Mouse (Mus musculus) spleen, postnatal 4 days (tissue): ENCODE data around the gene Calm1.
"Not testable (repeated sequence)": the region's sequence is repeated elsewhere in the genome, so short reads cannot be mapped to it uniquely, and the experiment has no call there.

Experiments used
- DNase-seq, 2 experiments: peaks; one replicate each; pipeline ENCODE4 v3.0.0; 2022; ENCODE audit warnings: low spot score in 2 of 2

Calm1 gene

GRCm38 (mm10) chr12:100198967-100199660 is at the start of gene Calm1:
Gene Calm1, plus strand, starts transcription at chr12:100199435.
- DNase-seq: peak; percentile 94 to 99

GRCm38 (mm10) chr12:100152466-100152865 is 46.8 kb upstream of the Calm1 start:
- DNase-seq: no peak

- peak; percentile 86 to 92 for DNase-seq
Measured at GRCm38 (mm10) chr12:100159261-100159975, 39.8 kb upstream of the Calm1 start, which contains the start of gene Nrde2. Gene Nrde2, minus strand, starts transcription at chr12:100159653.

- no peak for DNase-seq
Measured at GRCm38 (mm10) chr12:100164991-100165500, 34.2 kb upstream of the Calm1 start.

- no peak for DNase-seq
Measured at GRCm38 (mm10) chr12:100166177-100166576, 33.1 kb upstream of the Calm1 start.

- DNase-seq: no peak
Measured at GRCm38 (mm10) chr12:100166939-100167338, 32.3 kb upstream of the Calm1 start.

GRCm38 (mm10) chr12:100167502-100167901 is 31.7 kb upstream of the Calm1 start:
- no peak for DNase-seq

- DNase-seq: peak in 1 of 2 experiments; percentile 63
Measured at GRCm38 (mm10) chr12:100167931-100168871, 31.0 kb upstream of the Calm1 start.

GRCm38 (mm10) chr12:100172481-100172880 is 26.8 kb upstream of the Calm1 start:
- DNase-seq: no peak

- no peak for DNase-seq
Measured at GRCm38 (mm10) chr12:100176469-100177056, 22.7 kb upstream of the Calm1 start.

GRCm38 (mm10) chr12:100178898-100179440 is 20.3 kb upstream of the Calm1 start:
- no peak for DNase-seq

GRCm38 (mm10) chr12:100180802-100181201 is 18.4 kb upstream of the Calm1 start:
- DNase-seq: no peak

GRCm38 (mm10) chr12:100182676-100183075 is 16.6 kb upstream of the Calm1 start:
- DNase-seq: no peak

- DNase-seq: no peak
Measured at GRCm38 (mm10) chr12:100183970-100184369, 15.3 kb upstream of the Calm1 start.

- DNase-seq: not testable (repeated sequence)
Measured at GRCm38 (mm10) chr12:100184976-100185375, 14.3 kb upstream of the Calm1 start.

GRCm38 (mm10) chr12:100185897-100186296 is 13.3 kb upstream of the Calm1 start:
- DNase-seq: no peak

GRCm38 (mm10) chr12:100186376-100186775 is 12.9 kb upstream of the Calm1 start:
- no peak for DNase-seq

- DNase-seq: peak; percentile 96 to 98
Measured at GRCm38 (mm10) chr12:100187013-100187755, 12.1 kb upstream of the Calm1 start.

- DNase-seq: peak in 1 of 2 experiments; percentile 70
Measured at GRCm38 (mm10) chr12:100187756-100188430, 11.3 kb upstream of the Calm1 start.

GRCm38 (mm10) chr12:100190802-100191201 is 8.4 kb upstream of the Calm1 start:
- DNase-seq: no peak
